Mouse (Mus musculus) gonadal fat pad, adult 2 months (tissue): ENCODE results near the gene Cd59b. TPM values are rescaled to one million over a fixed set of nuclear protein-coding genes. Genes with fewer than 3 reads are reported as not detected.
A peak's percentile ranks its signal among the peaks of the same experiment; 100 is the strongest.
"Not testable (repeated sequence)": the region's sequence is repeated elsewhere in the genome, so short reads cannot be mapped to it uniquely, and the experiment has no call there.

Experiments used
- DNase-seq: peaks from one replicate; pipeline ENCODE4 v3.0.0-alpha.2; 2012; ENCODE audit warnings: low read depth
- polyA plus RNA-seq: library from polyadenylated mRNA; depleted of rRNA; stranded (reverse); fragments of >200 nt; gene quantifications from 2 replicates; pipeline ENCODE4 v1.2.3, GENCODE M21; 2012

Gene Cd59b
- polyA plus RNA-seq, 1 experiment, result 12.0 TPM

GRCm38 (mm10) chr2:104065526-104065925 lies 4.1 kb upstream of the Cd59b start, which contains the start of gene Gm10912:
Gm10912 (plus strand) TSS chr2:104065826.
- not testable (repeated sequence) for DNase-seq

GRCm38 (mm10) chr2:104068450-104068849 lies 1.2 kb upstream of the Cd59b start, which contains the start of gene Gm10799:
Gm10799 (minus strand) TSS chr2:104068550.
- not testable (repeated sequence) for DNase-seq

DNA sequence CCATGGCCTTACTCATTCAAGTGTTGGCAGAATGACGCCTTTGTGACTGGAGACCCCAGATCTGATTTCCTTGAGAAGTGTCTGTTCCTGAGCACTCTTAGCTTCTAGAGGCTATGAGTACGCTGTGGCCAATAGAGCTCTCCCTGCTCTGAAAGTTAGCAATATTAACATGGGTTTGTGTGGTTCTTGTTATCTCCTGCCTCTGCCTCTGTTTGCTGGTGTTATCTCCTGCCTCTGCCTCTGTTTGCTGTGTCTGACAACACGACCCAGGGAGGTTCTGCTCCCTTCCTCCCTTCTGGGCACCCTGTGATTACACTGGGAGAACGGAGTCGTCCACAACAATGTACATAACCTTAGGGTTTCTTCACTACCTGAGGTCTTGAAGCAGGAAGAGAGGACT lies 8.6 kb downstream of the Cd59b start:
- not testable (repeated sequence) for DNase-seq

GRCm38 (mm10) chr2:104081436-104082050 lies 11.9 kb downstream of the Cd59b start:
- DNase-seq, result not testable (repeated sequence)

DNA sequence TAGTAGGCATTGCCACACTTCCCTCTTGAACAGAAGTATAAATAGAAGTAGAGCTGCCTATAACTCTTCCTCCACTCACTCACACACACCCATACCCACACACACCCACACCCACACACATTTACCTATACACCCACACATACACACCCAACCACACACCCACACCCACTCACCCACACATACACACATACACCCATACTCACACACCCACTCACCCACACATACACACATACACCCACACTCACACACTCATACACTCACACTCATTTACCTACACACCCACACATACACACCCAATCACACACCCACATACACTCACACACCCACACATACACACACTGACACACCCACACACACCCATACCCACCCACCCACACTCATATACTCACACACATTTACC lies 12.8 kb downstream of the Cd59b start:
- no peak for DNase-seq

DNA sequence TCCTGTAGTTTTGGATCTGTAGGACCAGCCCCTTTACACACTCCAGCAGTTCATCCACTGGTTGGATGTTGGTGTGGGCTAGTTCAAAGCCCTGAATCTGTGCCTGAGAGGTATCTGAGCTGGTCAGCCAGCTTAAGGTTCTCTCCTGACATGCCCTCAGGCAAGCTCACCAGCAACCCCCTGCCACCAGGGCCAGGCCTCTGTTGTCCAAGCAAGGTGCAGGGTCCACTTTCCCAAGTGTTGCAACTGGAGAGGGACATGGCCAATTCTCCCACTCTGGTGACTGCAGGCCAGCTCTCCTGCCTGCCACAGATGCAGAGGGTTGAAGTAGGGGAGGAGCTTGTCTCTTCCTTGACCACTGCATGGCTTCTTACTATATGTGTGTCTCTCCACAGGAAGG lies 14.4 kb downstream of the Cd59b start:
- not testable (repeated sequence) for DNase-seq

DNA sequence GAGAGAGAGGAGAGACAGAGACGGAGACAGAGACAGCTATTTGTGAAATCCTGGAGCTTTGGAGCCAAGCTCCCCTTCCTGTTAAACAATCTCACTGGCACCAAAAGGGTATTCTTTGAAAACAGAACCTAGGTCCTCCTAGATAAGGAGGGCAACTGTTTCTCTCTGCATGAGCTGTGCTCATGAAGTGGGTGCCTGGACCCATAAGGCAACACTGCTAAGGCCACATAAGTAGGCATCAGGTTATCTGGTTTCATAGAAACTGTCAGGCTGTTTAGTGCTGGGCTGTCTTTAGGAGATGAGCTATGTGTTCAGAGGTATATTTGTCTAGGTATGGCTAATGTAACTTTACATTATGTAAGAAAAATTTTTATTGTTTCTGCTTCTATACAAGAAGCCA lies 17.9 kb downstream of the Cd59b start:
- DNase-seq, result not testable (repeated sequence)

- no peak for DNase-seq
Observed at GRCm38 (mm10) chr2:104093305-104093704, 23.7 kb downstream of the Cd59b start.

DNA sequence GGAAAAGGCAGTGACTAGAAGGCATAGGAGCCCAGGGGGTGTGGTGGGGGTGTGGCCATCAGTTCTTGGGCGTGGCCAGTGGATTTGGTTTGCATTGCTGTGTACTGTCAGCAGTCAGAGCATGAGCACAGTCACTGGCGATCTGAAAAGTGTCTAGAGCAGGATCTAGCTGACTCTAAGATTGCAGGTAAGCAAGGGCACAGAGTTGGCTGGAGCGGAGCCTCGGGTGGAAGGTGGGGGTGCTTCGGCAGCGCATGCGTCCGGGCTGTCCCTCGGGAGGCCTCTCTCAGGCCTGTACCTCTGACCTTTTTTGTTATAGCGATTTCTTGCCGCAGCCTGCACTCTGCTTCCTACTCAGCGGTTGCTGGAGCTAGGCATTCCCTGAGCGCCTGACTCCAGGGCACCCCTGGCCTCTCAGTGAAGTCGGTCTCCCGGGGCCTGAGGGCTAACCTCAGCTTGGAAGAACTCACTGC lies 26.1 kb downstream of the Cd59b start, which contains the start of gene Cd59a:
Cd59a (plus strand) TSS at position 61 of the 473 bp plus-strand sequence.
- peak; percentile 41 for DNase-seq

GRCm38 (mm10) chr2:104096256-104096655 lies 26.6 kb downstream of the Cd59b start:
- DNase-seq, result no peak

DNA sequence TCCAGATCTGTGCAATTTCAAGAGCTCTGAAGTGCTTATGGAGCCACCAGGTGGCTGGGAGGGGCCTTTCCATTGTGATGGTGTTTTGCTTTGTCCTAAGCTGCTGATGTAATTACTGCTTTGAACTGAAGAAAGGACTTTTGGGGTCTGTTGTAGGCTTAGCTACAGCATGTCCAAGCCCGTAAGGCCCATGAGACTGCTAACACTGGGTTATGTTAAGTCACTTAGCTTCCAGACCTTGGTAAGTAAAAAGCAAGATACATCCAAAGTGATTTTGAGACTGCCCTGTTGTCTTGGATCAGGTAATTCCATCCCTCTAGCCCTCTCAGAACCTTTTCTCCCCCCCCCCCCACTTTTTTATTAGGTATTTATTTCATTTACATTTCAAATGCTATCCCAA lies 27.1 kb downstream of the Cd59b start:
- DNase-seq, result not testable (repeated sequence)

DNA sequence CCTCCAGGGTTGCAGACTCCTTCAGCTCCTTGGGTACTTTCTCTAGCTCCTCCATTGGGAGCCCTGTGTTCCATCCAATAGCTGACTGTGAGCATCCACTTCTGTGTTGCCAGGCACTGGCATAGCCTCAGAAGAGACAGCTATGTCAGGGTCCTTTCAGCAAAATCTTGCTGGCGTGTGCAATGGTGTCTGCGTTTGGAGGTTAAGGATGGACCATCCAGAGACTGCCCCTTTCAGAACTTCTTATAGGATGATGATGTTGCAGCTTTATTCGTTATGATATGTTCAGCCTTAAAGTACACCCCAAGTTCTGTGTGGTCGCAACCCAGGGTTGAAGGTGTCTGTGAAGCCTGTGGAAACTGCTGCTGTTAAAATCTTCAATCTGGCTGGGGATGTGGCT lies 27.7 kb downstream of the Cd59b start:
- not testable (repeated sequence) for DNase-seq

DNA sequence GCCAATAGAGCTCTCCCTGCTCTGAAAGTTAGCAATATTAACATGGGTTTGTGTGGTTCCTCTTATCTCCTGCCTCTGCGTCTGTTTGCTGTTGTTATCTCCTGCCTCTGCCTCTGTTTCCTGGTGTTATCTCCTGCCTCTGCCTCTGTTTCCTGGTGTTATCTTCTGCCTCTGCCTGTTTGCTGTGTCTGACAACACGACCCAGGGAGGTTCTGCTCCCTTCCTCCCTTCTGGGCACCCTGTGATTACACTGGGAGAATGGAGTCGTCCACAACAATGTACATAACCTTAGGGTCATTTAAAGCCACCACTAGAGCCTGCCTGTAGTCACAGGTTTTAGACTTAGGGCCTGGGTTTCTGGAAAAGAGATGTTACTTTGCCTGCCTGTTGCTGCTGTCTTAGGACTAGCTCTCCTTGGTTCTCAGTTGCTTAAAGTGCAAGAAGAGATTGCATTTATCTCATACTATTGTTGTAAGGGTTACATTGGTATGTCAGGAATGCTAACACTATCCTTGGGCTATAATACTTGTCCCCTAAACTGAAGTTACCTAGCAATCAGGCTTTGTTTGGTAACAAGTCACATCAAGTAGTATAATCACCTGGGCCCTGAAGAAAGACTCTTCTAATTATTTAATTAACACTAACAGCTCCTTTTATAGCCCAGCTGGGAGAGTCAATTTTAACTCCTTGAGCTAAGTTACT lies 29.0 kb downstream of the Cd59b start:
- DNase-seq, result no peak

DNA sequence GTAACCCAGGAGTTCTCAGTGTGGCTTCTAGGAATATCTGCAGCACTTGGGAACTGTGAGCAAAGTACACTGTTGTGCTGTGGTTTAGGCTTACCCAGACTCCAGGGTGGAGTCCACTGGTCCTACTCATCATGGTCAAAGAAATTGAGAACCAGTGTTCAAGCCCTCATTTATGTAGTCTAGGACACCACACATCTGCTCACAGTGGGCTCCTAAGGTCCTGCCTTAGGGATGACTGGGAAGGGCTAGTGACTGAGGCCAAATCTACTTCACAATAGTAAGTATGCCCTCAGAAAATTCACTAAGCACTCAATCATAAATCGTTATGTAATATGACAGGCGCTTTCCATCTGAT lies 29.6 kb downstream of the Cd59b start:
- DNase-seq, result no peak

GRCm38 (mm10) chr2:104099946-104100345 lies 30.3 kb downstream of the Cd59b start:
- DNase-seq, result no peak

GRCm38 (mm10) chr2:104104800-104105199 lies 35.2 kb downstream of the Cd59b start:
- no peak for DNase-seq

DNA sequence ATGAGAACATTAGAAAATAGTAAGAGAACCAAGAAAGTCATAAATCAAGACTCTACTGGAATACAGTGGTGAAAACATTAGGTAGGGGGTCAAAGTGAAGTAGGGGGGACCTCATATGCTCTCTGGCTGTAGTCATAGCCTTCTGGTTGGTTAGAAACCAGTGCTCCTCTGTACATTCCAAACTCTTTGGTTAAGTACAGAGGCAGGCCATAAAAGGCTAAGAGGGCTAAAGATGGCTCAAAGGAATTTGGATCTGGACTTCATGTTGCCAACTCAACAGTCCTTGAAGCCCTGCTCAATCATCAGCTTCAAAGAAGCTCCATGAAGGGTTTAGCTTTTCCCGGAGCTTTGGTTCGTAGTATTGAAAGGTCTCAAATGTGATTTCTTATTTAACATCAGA lies 39.4 kb downstream of the Cd59b start:
- DNase-seq, result not testable (repeated sequence)

GRCm38 (mm10) chr2:104109528-104109927 lies 39.9 kb downstream of the Cd59b start:
- no peak for DNase-seq

- DNase-seq, result no peak
Observed at GRCm38 (mm10) chr2:104110031-104110430, 40.4 kb downstream of the Cd59b start.

DNA sequence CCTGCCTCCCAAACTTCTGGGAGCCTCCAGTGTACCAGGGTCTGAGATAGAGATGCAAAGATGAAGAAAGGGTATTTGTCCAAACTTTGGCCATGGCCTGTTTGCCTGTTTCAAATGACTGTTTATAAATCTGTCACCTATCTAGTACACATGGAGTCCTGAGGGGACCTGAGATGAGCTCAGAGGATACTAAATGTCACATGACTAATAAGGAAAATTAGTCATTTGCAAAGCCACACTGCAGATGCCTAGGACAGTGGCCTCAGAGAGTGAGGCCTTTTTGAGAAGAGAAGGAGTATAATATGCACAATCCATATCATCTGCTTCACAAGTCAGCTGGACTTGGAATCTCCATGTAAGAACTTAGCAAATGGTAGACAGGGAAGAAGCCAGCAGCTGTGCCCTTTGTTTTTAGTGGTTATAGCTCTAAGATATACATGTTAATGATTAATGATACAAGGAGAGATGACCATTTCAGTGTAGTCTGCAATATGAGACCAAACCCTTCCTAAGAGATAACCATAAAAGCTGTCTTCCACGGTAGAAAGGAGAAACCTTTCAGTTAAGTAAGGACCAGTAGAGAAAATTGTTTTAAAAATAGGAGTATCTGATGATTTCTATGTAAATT lies 41.6 kb downstream of the Cd59b start:
- not testable (repeated sequence) for DNase-seq

GRCm38 (mm10) chr2:104113563-104113962 lies 43.9 kb downstream of the Cd59b start:
- not testable (repeated sequence) for DNase-seq

- no peak for DNase-seq
Observed at GRCm38 (mm10) chr2:104114898-104115297, 45.2 kb downstream of the Cd59b start.

DNA sequence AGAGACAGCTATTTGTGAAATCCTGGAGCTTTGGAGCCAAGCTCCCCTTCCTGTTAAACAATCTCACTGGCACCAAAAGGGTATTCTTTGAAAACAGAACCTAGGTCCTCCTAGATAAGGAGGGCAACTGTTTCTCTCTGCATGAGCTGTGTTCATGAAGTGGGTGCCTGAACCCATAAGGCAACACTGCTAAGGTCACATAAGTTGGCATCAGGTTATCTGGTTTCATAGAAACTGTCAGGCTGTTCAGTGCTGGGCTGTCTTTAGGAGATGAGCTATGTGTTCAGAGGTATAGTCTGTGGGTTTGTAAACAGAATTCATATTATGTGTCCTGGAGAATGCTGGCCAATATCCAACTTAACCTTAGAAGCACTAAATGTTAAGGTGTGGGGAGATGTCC lies 47.5 kb downstream of the Cd59b start:
- DNase-seq, result not testable (repeated sequence)
